Mouse (Mus musculus): ENCODE measurements around the gene Trim26. TPM values are rescaled to one million over a fixed set of nuclear protein-coding genes. Genes with fewer than 3 reads are reported as not detected.
A peak's percentile ranks its signal among the peaks of the same experiment; 100 is the strongest.

The Trim26 gene
- polyA plus RNA-seq, 1 experiment from 2014 or later = 22.8 TPM

GRCm38 (mm10) chr17:36835591-36836426 lies 1.1 kb upstream of the Trim26 start:
- WGBS = 26% methylated on average over 12 of the region's 12 CpGs

GRCm38 (mm10) chr17:36836427-36836812 lies 514 bp upstream of the Trim26 start:
- Histone ChIP-seq H3K27me3 (replicated peaks) (no peaks in the 10 kb centered on the region; the same call in 1 of the 2 replicates), H3K27ac (replicated peaks) (peak overlapping the region; percentile 96), H3K4me2 (peak overlapping the region; percentile 73), H3K36me3 (peaks cover 3% of the 10 kb centered on the region; the same call in 1 of the 2 replicates), H3K9ac (peak overlapping the region; percentile 95), H3K4me1 (peaks cover 25% of the 10 kb centered on the region), H3K9me3 (no peaks in the 10 kb centered on the region), H3K4me3 (peak overlapping the region; percentile 80)
- 16% methylated on average over 3 of the region's 3 CpGs for WGBS
- no peak for ATAC-seq (ENCODE audit: extremely low read depth, insufficient number of reproducible peaks, low FRiP score, low TSS enrichment)

More at GRCm38 (mm10) chr17:36835591-36836426, 1.1 kb upstream of the Trim26 start:
- Histone ChIP-seq H3K9ac (peak overlapping the region; percentile 95; the same call in 1 of the 2 replicates), H3K27ac (replicated peaks) (peak overlapping the region; percentile 96), H3K36me3 (peaks cover 3% of the 10 kb centered on the region; the same call in 1 of the 2 replicates), H3K4me3 (peak overlapping the region; percentile 80), H3K27me3 (replicated peaks) (no peaks in the 10 kb centered on the region; the same call in 1 of the 2 replicates), H3K4me2 (peak overlapping the region; percentile 73), H3K4me1 (peaks cover 25% of the 10 kb centered on the region), H3K9me3 (no peaks in the 10 kb centered on the region)
- no peak for ATAC-seq (ENCODE audit: extremely low read depth, insufficient number of reproducible peaks, low FRiP score, low TSS enrichment)

GRCm38 (mm10) chr17:36839001-36839400 lies 2.1 kb downstream of the Trim26 start:
- WGBS = 76% methylated on average over 5 of the region's 5 CpGs
- ATAC-seq (ENCODE audit: extremely low read depth, insufficient number of reproducible peaks, low FRiP score, low TSS enrichment) = no peak
- no peaks in the 10 kb centered on the region for H3K9me3 ChIP-seq
- peaks cover 39% of the 10 kb centered on the region for H3K4me1 ChIP-seq
- no peak overlapping the region for H3K4me2 ChIP-seq
- no peak overlapping the region for H3K4me3 ChIP-seq
- no peak overlapping the region for H3K27ac ChIP-seq (replicated peaks)
- H3K27me3 ChIP-seq (replicated peaks) = no peaks in the 10 kb centered on the region
- H3K36me3 ChIP-seq = peaks cover 14% of the 10 kb centered on the region
- no peak overlapping the region for H3K9ac ChIP-seq

- no peaks in the 10 kb centered on the region for H3K9me3 ChIP-seq
- H3K4me3 ChIP-seq = no peak overlapping the region
- WGBS = 66% methylated on average over 3 of the region's 3 CpGs
- H3K9ac ChIP-seq = no peak overlapping the region
- no peaks in the 10 kb centered on the region for H3K27me3 ChIP-seq (replicated peaks)
- no peak overlapping the region for H3K27ac ChIP-seq (replicated peaks)
- peaks cover 14% of the 10 kb centered on the region for H3K36me3 ChIP-seq
- H3K4me1 ChIP-seq = peaks cover 49% of the 10 kb centered on the region
- no peak overlapping the region for H3K4me2 ChIP-seq
- no peak for ATAC-seq (ENCODE audit: extremely low read depth, insufficient number of reproducible peaks, low FRiP score, low TSS enrichment)
Measured at GRCm38 (mm10) chr17:36839931-36840330, 3.0 kb downstream of the Trim26 start.

- Histone ChIP-seq H3K4me1 (peaks cover 52% of the 10 kb centered on the region), H3K9ac (no peak overlapping the region), H3K4me2 (no peak overlapping the region), H3K4me3 (no peak overlapping the region), H3K27ac (replicated peaks) (no peak overlapping the region), H3K27me3 (replicated peaks) (no peaks in the 10 kb centered on the region), H3K9me3 (no peaks in the 10 kb centered on the region), H3K36me3 (peaks cover 15% of the 10 kb centered on the region)
- ATAC-seq (ENCODE audit: extremely low read depth, insufficient number of reproducible peaks, low FRiP score, low TSS enrichment) = no peak
Measured at GRCm38 (mm10) chr17:36840961-36841445, 4.1 kb downstream of the Trim26 start.

GRCm38 (mm10) chr17:36843696-36844095 lies 6.8 kb downstream of the Trim26 start:
- Histone ChIP-seq H3K9ac (no peak overlapping the region), H3K4me2 (no peak overlapping the region), H3K27ac (replicated peaks) (no peak overlapping the region), H3K27me3 (replicated peaks) (no peaks in the 10 kb centered on the region), H3K36me3 (peaks cover 24% of the 10 kb centered on the region), H3K4me3 (no peak overlapping the region), H3K4me1 (peaks cover 35% of the 10 kb centered on the region), H3K9me3 (no peaks in the 10 kb centered on the region)
- 70% methylated on average over 7 of the region's 7 CpGs for WGBS
- ATAC-seq (ENCODE audit: extremely low read depth, insufficient number of reproducible peaks, low FRiP score, low TSS enrichment) = no peak

GRCm38 (mm10) chr17:36844286-36844719 lies 7.4 kb downstream of the Trim26 start:
- H3K36me3 ChIP-seq = peaks cover 24% of the 10 kb centered on the region
- no peak overlapping the region for H3K4me3 ChIP-seq
- H3K27me3 ChIP-seq (replicated peaks) = no peaks in the 10 kb centered on the region
- H3K4me2 ChIP-seq = no peak overlapping the region
- no peak overlapping the region for H3K27ac ChIP-seq (replicated peaks)
- no peak overlapping the region for H3K9ac ChIP-seq
- peaks cover 34% of the 10 kb centered on the region for H3K4me1 ChIP-seq
- ATAC-seq (ENCODE audit: extremely low read depth, insufficient number of reproducible peaks, low FRiP score, low TSS enrichment) = no peak
- no peaks in the 10 kb centered on the region for H3K9me3 ChIP-seq

GRCm38 (mm10) chr17:36844725-36845124 lies 7.8 kb downstream of the Trim26 start:
- no peak overlapping the region for H3K27ac ChIP-seq (replicated peaks)
- WGBS = 54% methylated on average over 1 of the region's 1 CpGs
- ATAC-seq (ENCODE audit: extremely low read depth, insufficient number of reproducible peaks, low FRiP score, low TSS enrichment) = no peak

GRCm38 (mm10) chr17:36848911-36849310 lies 12.0 kb downstream of the Trim26 start:
- Histone ChIP-seq H3K27me3 (replicated peaks) (no peaks in the 10 kb centered on the region), H3K36me3 (peaks cover 48% of the 10 kb centered on the region), H3K27ac (replicated peaks) (no peak overlapping the region), H3K4me3 (no peak overlapping the region), H3K9ac (no peak overlapping the region), H3K4me2 (no peak overlapping the region), H3K4me1 (peaks cover 24% of the 10 kb centered on the region), H3K9me3 (no peaks in the 10 kb centered on the region)
- ATAC-seq (ENCODE audit: extremely low read depth, insufficient number of reproducible peaks, low FRiP score, low TSS enrichment) = no peak
- 75% methylated on average over 5 of the region's 5 CpGs for WGBS

More at GRCm38 (mm10) chr17:36844725-36845124, 7.8 kb downstream of the Trim26 start:
- no peak overlapping the region for H3K9ac ChIP-seq
- H3K4me3 ChIP-seq = no peak overlapping the region
- peaks cover 24% of the 10 kb centered on the region for H3K36me3 ChIP-seq
- no peak overlapping the region for H3K4me2 ChIP-seq
- H3K4me1 ChIP-seq = peaks cover 34% of the 10 kb centered on the region
- no peaks in the 10 kb centered on the region for H3K27me3 ChIP-seq (replicated peaks)
- no peaks in the 10 kb centered on the region for H3K9me3 ChIP-seq

GRCm38 (mm10) chr17:36849992-36850391 lies 13.1 kb downstream of the Trim26 start:
- no peak overlapping the region for H3K27ac ChIP-seq (replicated peaks)
- H3K4me2 ChIP-seq = no peak overlapping the region
- peaks cover 14% of the 10 kb centered on the region for H3K4me1 ChIP-seq
- 80% methylated on average over 2 of the region's 2 CpGs for WGBS
- no peak overlapping the region for H3K9ac ChIP-seq
- H3K9me3 ChIP-seq = no peaks in the 10 kb centered on the region
- H3K4me3 ChIP-seq = no peak overlapping the region
- no peaks in the 10 kb centered on the region for H3K27me3 ChIP-seq (replicated peaks)
- no peak for ATAC-seq (ENCODE audit: extremely low read depth, insufficient number of reproducible peaks, low FRiP score, low TSS enrichment)
- peaks cover 59% of the 10 kb centered on the region for H3K36me3 ChIP-seq

- Histone ChIP-seq H3K27ac (replicated peaks) (no peak overlapping the region), H3K4me1 (peaks cover 7% of the 10 kb centered on the region), H3K9me3 (no peaks in the 10 kb centered on the region), H3K36me3 (peaks cover 69% of the 10 kb centered on the region), H3K4me2 (no peak overlapping the region), H3K27me3 (replicated peaks) (no peaks in the 10 kb centered on the region), H3K4me3 (no peak overlapping the region), H3K9ac (no peak overlapping the region)
- 64% methylated on average over 5 of the region's 5 CpGs for WGBS
- no peak for ATAC-seq (ENCODE audit: extremely low read depth, insufficient number of reproducible peaks, low FRiP score, low TSS enrichment)
Measured at GRCm38 (mm10) chr17:36851200-36851599, 14.3 kb downstream of the Trim26 start.

Measured in heart, embryonic 13.5 days (tissue).